Mouse (Mus musculus) layer of hippocampus, adult 9-11 months (tissue): ENCODE measurements around the gene Sh3bgrl2.

Experiments used
- DNase-seq: peaks from one replicate; pipeline ENCODE4 v3.0.0; 2022

Sh3bgrl2 gene

GRCm38 (mm10) chr9:83562889-83563288 is 14.8 kb downstream of the Sh3bgrl2 start:
- DNase-seq, result no peak

- DNase-seq, result no peak
Measured at GRCm38 (mm10) chr9:83563808-83564549, 15.9 kb downstream of the Sh3bgrl2 start.

GRCm38 (mm10) chr9:83564934-83565652 is 17.0 kb downstream of the Sh3bgrl2 start:
- DNase-seq, result no peak

GRCm38 (mm10) chr9:83566141-83566540 is 18.0 kb downstream of the Sh3bgrl2 start:
- DNase-seq, result no peak

- no peak for DNase-seq
Measured at GRCm38 (mm10) chr9:83568125-83568524, 20.0 kb downstream of the Sh3bgrl2 start.

- no peak for DNase-seq
Measured at GRCm38 (mm10) chr9:83568937-83569336, 20.8 kb downstream of the Sh3bgrl2 start.

GRCm38 (mm10) chr9:83569898-83570297 is 21.8 kb downstream of the Sh3bgrl2 start:
- no peak for DNase-seq

GRCm38 (mm10) chr9:83571315-83571714 is 23.2 kb downstream of the Sh3bgrl2 start:
- DNase-seq, result no peak

- DNase-seq, result no peak
Measured at GRCm38 (mm10) chr9:83572326-83572725, 24.2 kb downstream of the Sh3bgrl2 start.

- DNase-seq, result no peak
Measured at GRCm38 (mm10) chr9:83572870-83573269, 24.7 kb downstream of the Sh3bgrl2 start.

GRCm38 (mm10) chr9:83573588-83573987 is 25.5 kb downstream of the Sh3bgrl2 start:
- no peak for DNase-seq

GRCm38 (mm10) chr9:83575403-83575802 is 27.3 kb downstream of the Sh3bgrl2 start:
- DNase-seq, result no peak

GRCm38 (mm10) chr9:83576018-83576688 is 28.0 kb downstream of the Sh3bgrl2 start:
- DNase-seq, result no peak

GRCm38 (mm10) chr9:83576689-83577057 is 28.5 kb downstream of the Sh3bgrl2 start:
- DNase-seq, result no peak

- DNase-seq, result no peak
Measured at GRCm38 (mm10) chr9:83577260-83577659, 29.1 kb downstream of the Sh3bgrl2 start.

- no peak for DNase-seq
Measured at GRCm38 (mm10) chr9:83579049-83579448, 30.9 kb downstream of the Sh3bgrl2 start.

- no peak for DNase-seq
Measured at GRCm38 (mm10) chr9:83582748-83583147, 34.6 kb downstream of the Sh3bgrl2 start.

- no peak for DNase-seq
Measured at GRCm38 (mm10) chr9:83586316-83587050, 38.4 kb downstream of the Sh3bgrl2 start.

- no peak for DNase-seq
Measured at GRCm38 (mm10) chr9:83587116-83587515, 39.0 kb downstream of the Sh3bgrl2 start.

GRCm38 (mm10) chr9:83589063-83589462 is 40.9 kb downstream of the Sh3bgrl2 start:
- no peak for DNase-seq

- DNase-seq, result no peak
Measured at GRCm38 (mm10) chr9:83589680-83590467, 41.7 kb downstream of the Sh3bgrl2 start.

- DNase-seq, result no peak
Measured at GRCm38 (mm10) chr9:83591848-83592456, 43.8 kb downstream of the Sh3bgrl2 start.
